Mouse (Mus musculus): ENCODE data around the gene AI464131.

DNA sequence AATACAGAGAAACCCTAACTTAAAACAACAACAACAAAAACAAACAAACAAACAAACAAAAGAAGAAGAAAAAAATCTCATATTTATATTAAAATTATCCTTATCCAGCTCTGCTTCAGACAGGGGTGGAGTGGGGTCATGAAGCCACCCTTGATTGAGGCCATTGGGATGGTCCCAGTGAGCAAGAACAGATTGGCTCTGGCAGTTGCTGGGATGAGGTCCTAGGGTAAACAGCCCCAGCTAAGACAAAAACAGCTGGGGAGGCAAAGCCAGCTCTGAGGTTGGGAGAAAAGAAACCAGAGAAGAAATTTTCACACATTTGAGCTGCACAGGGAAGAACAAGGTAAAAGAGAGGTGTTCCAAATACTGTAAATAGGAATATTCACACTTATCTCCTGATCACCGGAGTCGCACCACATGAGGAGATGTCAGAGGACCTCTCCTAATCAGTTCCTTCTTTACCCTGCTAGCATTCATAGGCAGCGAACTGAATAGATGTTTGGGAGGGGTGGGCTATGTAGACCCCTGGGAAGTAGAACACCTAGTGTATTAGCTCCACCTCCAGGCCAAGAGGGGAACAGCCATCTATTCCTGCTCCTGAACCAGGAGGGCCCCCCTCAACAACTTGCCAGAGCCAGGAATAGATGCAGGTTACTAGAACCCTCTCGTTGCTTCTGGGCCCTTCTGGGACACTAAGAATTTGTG, 24.0 kb downstream of the AI464131 start:
- TF ChIP-seq GATA1 (IDR thresholded peaks at IDR 0.05; ENCODE audit: borderline replicate concordance, low read length) (no peak), FLI1 (IDR thresholded peaks at IDR 0.05; ENCODE audit: low read length) (no peak)

All from megakaryocyte, embryonic 14.5 days (primary cell).